Mouse (Mus musculus): ENCODE measurements around the gene Lrp1.
"Not testable (repeated sequence)": the region's sequence is repeated elsewhere in the genome, so short reads cannot be mapped to it uniquely, and the experiment has no call there.

The Lrp1 gene

GRCm38 (mm10) chr10:127620406-127621190, at the start of gene Lrp1:
Gene Lrp1 (minus strand): TSS chr10:127621148.
- peak; percentile 31 for DNase-seq

GRCm38 (mm10) chr10:127670185-127670584, 49.2 kb upstream of the Lrp1 start:
- DNase-seq, result no peak

- DNase-seq, result no peak
Measured at GRCm38 (mm10) chr10:127669170-127669569, 48.2 kb upstream of the Lrp1 start.

GRCm38 (mm10) chr10:127668093-127669050, 47.4 kb upstream of the Lrp1 start, which contains the start of gene Nab2:
Gene Nab2 (minus strand): TSS chr10:127668568.
- peak; percentile 77 for DNase-seq

- DNase-seq, result peak; percentile 92
Measured at GRCm38 (mm10) chr10:127667269-127668092, 46.5 kb upstream of the Lrp1 start.

GRCm38 (mm10) chr10:127666501-127667268, 45.7 kb upstream of the Lrp1 start, which contains the start of gene Nemp1:
Gene Nemp1 (plus strand): TSS chr10:127666901.
- peak; percentile 87 for DNase-seq

GRCm38 (mm10) chr10:127665366-127666181, 44.6 kb upstream of the Lrp1 start:
- no peak for DNase-seq

GRCm38 (mm10) chr10:127664891-127665290, 43.9 kb upstream of the Lrp1 start:
- no peak for DNase-seq

GRCm38 (mm10) chr10:127664166-127664565, 43.2 kb upstream of the Lrp1 start:
- no peak for DNase-seq

- no peak for DNase-seq
Measured at GRCm38 (mm10) chr10:127663590-127663989, 42.6 kb upstream of the Lrp1 start.

GRCm38 (mm10) chr10:127662666-127663253, 41.8 kb upstream of the Lrp1 start:
- DNase-seq, result peak; percentile 53

GRCm38 (mm10) chr10:127661915-127662663, 41.1 kb upstream of the Lrp1 start:
- peak; percentile 85 for DNase-seq

GRCm38 (mm10) chr10:127661291-127661914, 40.5 kb upstream of the Lrp1 start:
- DNase-seq, result peak; percentile 47

GRCm38 (mm10) chr10:127659551-127659950, 38.6 kb upstream of the Lrp1 start:
- DNase-seq, result no peak

- DNase-seq, result no peak
Measured at GRCm38 (mm10) chr10:127658076-127658475, 37.1 kb upstream of the Lrp1 start.

- DNase-seq, result not testable (repeated sequence)
Measured at GRCm38 (mm10) chr10:127657617-127658016, 36.7 kb upstream of the Lrp1 start.

- no peak for DNase-seq
Measured at GRCm38 (mm10) chr10:127654970-127655579, 34.1 kb upstream of the Lrp1 start.

- no peak for DNase-seq
Measured at GRCm38 (mm10) chr10:127652906-127653638, 32.1 kb upstream of the Lrp1 start.
